Mouse (Mus musculus): ENCODE measurements around the gene Nup85.
A peak's percentile ranks its signal among the peaks of the same experiment; 100 is the strongest.

Gene Nup85

DNA sequence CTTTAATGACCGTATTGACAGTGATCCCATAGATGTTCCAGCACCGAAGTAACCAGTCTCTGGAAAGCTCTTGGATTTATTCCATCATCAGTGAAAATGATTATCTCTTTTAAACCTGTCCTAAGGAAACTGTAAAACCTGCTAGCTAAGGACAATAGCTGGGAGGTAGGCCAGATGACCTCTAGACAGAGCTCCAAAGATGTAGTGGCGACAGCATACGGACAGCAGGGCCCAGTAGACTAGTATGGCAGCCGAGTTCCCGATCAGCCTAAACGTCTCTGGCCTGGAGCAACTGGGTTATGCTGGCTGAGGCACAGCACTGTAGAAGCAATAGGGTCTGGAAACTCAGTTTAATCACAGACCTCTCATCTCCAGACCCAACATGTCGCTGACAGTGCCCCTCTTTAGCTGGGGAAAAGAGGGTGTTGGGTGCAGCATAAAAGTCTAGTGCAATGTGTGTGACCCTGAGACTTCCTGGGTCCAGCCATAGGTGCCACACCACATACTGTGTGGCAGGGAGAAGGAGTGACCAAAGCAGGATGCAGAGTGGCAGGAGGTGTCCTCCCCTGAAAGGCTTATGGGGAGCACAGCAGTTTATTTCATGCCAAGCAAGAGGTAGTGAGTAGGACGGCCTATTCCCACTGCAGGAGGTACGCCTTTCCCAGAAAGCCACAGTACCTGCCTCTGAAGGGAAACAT is 20.3 kb downstream of the Nup85 start:
- DNase-seq (ENCODE audit: low spot score) = no peak

DNA sequence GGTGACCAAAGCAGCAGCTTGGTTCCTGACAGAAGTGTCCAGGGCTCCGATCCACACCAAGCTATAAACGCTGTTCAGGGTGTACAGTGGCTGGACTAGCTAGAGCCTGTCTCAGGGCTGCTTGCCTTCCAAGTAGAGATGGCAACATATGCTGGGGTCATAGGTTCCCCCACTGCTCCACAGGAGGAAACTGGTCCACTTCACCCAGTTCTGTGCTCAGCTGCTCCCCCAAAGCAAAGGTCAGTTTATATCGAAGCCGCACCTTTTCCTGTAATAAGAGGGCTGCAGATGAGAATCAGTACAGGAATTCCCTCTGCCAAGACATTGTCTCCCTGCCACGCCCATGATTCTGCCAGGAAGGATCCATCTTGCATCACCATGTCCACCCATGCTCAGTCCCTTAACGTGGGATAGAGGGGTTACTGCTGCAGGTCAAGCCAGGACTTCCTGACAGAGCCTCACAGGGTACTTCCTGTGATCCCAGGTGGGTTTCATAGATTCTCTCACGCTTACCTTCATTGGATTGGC is 21.4 kb downstream of the Nup85 start:
- no peak for DNase-seq (ENCODE audit: low spot score)

DNA sequence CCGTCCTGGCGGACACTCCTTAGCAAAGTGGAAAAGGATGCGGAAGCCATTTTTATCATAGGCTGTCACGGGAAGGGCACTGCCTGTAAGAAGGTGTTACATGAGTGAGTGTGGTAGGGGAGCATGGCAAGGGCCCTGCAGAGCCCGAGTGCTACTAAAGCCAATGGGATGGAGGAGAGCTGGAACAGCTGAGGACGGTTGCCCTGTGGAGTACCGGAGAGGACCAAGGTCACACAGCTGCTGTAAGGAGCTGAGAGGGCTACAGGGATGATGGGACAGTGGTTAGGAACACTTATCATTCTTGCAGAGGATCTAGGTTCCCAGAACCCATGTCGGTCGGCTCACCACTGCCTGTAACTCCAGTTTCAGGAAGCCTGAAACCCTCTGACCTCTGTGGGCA is 22.2 kb downstream of the Nup85 start:
- DNase-seq (ENCODE audit: low spot score) = no peak

DNA sequence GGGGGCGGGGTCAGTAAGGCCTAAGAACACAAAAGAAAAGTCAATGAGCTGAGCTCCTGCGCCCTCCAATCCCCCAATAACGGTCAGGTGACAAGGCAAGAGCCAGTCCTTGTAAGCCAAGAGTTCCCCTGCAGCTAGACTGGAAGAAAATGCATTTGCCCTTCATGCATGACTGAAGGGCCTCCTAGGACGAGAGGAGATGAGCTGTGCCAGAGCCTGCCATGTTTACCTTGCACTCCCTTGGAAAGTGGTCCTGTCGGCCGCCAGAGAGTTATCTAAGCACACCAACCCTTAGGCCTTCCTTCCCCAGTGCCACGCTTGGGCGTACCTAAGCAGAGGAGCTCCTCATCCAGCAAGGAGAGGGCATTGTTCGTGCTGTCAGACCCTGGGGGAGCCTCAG is 23.8 kb downstream of the Nup85 start:
- no peak for DNase-seq (ENCODE audit: low spot score)

DNA sequence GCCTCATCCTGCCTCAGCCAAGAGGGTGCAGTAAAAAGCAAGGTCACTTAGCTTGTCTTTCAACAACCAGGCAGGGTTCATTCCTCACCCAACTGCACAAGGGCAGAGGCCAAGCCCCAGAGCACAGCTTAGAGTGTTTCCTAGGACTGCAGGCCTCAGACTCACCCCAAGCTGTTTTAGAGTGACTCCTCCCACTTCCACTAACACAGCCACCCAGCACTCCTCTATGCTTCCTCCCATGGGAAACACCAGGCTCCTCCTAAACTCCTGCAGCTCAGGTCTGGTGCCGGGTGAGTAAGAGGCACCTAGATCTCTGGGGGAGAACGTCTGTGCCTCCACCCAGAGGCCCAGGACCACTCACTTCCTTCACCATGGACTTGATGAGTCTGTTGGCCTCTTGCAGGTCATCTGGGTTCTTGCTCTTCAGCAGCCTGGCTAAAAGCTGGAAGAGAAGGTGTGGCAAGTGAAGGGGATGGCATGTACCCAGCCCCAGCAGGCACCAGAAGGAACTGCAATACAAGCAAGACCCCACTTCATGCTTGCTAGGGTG is 26.4 kb downstream of the Nup85 start:
- no peak for DNase-seq (ENCODE audit: low spot score)

DNA sequence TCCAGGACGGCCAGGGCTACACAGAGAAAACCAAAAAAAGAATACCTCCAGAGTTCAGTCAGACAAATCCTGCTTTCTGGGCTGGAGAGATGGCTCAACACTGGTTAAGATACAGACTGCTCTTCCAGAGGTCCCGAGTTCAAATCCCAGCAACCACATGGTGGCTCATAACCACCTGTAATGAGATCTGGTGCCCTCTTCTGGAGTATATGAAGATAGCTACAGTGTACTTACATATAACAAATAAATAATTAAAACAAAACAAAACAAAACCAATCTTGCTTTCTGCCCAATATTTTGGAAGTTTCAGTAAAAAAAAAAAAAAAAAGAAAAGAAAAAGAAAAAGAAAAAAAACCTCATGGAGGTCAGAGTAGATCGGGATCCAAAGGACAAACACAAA is 31.0 kb downstream of the Nup85 start:
- no peak for DNase-seq (ENCODE audit: low spot score)

DNA sequence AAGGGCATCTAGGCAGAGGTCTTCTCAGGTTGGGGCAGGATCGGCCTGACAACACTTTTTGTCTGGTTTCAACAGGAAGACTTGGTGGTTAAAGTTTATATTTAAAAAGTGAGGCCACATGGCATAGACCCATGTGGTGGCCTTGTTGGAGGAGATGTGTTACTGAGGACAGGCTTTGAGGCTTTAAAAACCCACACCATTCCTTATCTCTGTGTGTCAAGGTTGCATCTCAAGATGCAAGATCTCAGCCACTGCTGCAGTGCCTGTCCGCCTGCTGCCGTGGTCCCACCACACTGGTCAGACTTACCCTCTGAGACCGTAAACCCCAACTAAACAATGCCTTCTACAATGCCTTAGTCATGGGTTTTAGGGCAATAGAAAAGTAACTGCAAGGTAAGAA is 34.1 kb downstream of the Nup85 start:
- no peak for DNase-seq (ENCODE audit: low spot score)

DNA sequence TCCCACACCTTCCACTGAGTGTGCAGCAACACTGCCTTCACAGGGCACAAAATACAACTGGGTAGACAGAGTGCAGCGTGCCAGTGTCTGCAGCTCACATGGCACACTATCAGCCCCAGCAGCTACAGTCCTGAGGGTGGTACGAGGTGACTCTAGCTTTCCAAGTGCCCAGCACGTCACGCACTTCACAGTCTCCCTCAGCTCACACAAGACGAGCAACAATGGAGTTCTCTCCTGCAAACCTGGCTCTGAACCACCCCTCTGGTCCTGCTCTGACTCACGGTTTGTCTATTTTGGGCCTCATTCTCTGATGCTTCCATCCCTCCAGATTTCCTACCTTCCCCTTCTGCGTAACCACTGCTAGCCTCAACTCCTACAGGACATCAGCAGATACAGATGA is 35.5 kb downstream of the Nup85 start:
- DNase-seq (ENCODE audit: low spot score) = no peak

DNA sequence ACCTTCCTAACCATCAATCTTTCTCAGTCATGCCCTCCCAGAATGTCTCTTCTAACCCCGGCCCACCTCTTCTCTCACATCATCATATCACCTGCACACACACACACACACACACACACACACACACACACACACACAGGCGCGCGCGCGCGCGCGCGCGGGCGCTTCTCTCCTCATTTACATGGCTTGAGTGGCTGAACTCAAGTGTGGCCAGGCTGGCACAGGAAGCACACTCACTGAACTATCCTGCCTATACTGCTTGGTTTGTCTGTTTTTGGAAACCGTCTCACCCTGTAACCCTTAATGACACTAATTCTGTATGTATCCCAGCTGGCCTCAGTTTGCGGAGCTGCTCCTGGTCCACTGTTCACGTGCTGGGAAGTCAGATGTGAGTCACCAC is 36.5 kb downstream of the Nup85 start:
- DNase-seq (ENCODE audit: low spot score) = no peak

DNA sequence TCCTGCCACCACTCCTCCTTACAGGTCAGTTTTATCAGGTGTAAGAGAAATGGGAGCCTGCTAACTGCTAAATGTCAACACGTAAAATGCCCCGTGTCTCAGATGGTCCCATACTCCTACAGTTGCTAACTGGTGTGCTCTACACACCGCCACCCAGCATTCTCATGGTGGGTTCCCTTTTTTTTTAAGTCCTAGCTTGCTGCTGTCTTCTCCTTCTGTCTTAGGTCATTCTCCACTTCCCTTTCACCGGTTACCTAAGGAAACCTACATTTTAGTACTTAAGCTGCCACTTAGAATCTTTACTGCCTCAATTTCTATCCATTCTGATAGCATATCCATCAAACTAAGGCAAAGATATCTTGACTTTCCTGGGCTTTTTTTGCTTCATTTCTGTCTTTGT is 36.9 kb downstream of the Nup85 start:
- no peak for DNase-seq (ENCODE audit: low spot score)

DNA sequence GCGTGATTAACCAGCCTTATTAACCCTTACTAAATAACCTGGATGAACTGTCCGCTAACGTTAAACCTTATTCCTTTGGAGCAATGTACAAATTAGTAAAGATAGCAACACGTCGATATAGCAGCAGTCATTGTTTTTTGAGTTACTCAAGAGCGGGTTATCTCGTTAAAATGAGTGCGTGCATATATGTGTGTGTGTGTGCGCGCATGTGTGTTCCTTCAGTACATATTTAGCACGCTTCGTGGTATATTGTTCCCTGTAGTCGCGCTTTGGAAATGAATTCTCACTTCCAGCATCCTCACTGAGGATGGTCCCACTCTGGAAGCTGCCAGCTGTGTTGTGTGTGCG is 38.9 kb downstream of the Nup85 start:
- DNase-seq (ENCODE audit: low spot score) = peak; percentile 14

DNA sequence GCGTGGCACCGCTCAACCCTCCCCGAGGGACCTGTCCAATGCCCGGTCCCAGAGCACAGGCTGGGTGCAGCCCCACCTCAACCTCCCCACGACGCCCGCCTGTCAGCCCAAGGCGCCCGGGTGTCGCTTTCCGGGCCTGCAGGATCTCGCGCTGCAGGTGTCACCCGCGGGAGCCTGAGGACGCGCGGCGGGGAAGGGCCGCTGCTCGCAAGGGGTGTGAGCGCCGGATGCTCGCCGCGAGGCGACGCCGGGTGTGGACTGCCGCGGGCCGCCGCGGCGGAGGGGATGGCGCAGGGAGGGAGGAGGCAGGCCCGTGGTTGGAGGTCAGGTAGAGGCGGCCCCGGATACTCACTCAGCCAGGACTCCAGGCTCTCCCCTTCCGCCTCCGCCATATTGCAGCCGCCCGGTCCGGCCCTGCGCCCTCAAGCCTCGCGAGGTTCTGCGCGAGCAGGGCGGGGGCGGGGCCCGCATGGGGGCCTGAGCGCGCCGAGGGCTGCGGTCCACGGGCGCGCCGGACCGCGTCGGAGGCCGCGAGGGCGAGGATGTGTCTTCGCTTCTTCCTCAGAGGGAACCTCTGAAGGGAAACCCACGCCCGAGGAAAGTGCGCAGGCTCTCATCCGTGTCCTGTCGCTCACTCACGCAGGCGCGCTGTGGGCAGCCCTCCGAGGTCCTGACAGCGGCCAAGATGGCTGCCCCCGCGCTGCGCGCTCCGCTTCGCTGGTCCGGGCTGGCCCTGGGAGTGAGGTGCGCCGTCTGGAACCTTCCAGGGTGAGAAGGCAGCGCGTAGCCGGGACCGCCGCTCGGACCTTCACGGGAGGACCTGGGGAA is 39.5 kb downstream of the Nup85 start, which contains the start of the genes Mrps7 and Gga3:
Gene Mrps7, plus strand, starts transcription at position 450 of the 828 bp plus-strand sequence.
Gene Gga3, minus strand, starts transcription at position 576 of the 828 bp plus-strand sequence.
- DNase-seq (ENCODE audit: low spot score) = peak; percentile 85

DNA sequence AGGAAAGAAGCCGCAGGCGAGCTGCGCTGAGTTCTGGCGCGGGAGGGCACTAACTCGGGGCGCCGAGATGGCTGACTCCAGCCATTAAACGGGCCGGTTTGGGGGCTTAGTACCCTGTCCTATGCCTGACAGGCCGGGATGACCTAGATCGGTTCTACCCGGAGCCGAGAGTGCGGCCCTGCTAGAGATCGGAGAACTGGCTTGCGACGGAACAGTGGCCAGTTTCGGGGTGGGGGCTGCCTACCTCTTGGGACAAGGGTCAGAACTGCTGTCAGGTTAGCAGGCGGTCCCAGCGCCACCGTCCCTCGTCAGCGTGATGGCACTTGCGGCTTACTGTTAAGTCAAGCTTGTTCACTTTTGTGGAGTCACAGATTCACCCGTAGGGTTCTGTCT is 40.1 kb downstream of the Nup85 start:
- DNase-seq (ENCODE audit: low spot score) = peak; percentile 50

DNA sequence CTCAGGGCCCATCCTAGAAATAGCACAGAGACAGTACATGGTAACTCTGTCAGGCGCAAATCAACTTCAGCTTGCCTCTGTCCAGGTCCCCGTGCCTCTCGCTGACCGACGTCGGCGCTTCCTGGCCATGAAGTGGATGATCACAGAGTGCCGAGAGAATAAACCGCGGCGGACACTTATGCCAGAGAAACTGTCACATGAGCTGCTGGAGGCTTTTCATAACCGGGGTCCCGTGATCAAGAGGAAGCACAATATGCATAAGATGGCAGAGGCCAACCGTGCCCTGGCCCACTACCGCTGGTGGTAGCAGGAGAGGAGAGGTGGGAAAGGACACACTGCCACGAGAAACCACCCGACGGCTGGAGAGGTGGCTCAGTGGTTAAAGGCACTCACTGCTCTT is 42.5 kb downstream of the Nup85 start:
- DNase-seq (ENCODE audit: low spot score) = no peak

DNA sequence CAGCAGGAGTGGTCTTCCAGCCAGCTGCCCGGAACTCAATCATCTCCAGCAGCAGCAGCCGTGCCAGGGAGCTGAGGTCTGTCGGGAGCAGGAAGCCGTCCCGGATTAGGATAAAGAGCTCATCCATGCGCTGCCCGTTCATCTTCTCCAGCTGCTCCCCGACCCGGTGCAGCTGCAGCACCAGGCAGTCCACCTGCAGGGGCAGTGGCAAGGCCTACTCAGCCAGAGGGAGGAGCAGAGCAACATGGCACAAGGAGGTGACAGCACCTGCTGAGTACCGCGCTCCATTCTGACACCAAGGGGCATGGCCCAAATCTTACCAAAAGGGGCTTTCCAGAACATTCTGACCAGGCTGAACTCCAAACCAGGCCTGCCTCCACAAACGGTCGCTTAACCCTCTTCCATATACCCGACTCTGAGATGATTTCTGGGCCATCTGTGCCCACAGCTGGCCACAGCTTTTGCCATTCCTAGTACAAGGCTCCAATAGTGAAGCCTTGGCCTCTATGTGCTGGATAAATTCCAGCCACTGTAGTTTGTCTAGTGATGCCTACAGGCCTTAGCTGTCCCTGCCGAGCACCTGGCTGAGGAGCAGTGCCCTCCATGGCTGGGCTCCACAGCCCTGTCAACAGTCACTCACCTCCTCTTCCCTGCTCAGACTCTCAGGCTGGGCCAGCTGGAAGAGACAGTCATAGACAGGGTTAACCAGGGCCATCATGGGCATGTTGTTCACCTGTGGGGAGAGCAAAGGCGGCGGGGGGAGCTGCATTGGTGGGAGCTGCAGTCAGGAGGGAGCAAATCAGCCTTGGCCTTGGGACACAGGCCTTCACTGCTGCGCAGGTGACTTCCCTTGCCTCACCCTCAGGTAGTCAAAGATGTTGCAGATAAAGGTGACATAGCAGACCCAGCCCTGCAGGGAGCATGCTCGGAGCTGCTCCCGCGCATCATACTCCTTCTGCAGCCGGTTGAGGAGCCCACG is 44.5 kb downstream of the Nup85 start:
- no peak for DNase-seq (ENCODE audit: low spot score)

DNA sequence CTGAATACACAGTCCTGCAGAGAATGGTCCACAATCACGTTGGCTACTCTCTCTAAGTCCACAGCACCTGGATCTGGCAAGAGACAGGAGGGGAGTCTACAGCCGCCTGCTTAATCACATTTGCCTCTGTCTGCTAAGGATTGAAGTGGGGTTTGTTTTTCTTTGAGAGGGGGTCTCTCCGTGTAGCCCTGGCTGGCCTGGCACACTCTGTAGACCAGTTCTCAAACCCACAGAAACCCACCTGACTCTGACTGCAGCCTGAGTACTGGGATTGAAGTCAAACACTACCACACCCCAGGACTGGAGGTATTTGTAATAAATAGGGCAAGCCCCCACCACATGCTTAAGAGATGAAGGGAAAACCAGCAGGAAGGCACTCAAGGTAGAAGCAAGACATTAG is 45.3 kb downstream of the Nup85 start:
- no peak for DNase-seq (ENCODE audit: low spot score)

DNA sequence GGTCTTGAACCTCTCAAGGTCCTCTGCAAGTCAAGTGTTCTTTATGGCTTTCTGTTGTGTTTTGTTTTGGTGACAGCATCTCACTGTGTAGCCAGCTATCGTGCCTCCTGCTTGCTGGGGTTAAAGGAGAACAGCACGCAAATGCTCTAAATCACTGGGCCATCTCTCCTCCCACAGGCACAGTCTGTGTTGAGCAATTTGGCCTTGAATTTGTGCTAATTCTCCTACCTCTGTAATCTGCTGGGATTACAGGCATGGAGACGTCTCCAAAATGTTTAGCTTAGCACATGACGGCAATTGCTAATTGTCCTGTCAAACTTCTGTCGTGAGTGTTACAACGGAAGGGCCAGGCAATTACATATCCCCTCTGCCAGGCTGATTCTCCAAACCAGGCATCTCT is 46.9 kb downstream of the Nup85 start:
- no peak for DNase-seq (ENCODE audit: low spot score)

DNA sequence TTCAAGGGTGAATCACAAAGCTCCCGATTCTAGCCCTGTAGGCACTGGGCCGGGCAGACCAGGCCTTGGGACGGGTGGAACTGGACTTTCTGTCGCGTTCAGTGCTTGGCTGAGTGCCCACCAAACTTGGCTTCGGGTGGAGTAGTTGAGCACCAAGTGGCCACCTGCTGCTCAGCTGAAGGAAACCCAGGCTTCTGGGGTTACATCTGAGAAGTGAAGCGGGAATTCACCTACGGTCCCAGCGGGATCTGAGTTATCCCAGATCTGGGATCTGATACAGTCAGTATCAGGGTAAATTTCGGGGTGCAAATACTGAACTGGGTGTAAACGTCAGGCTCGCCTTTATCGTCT is 47.8 kb downstream of the Nup85 start:
- DNase-seq (ENCODE audit: low spot score) = peak; percentile 42

DNA sequence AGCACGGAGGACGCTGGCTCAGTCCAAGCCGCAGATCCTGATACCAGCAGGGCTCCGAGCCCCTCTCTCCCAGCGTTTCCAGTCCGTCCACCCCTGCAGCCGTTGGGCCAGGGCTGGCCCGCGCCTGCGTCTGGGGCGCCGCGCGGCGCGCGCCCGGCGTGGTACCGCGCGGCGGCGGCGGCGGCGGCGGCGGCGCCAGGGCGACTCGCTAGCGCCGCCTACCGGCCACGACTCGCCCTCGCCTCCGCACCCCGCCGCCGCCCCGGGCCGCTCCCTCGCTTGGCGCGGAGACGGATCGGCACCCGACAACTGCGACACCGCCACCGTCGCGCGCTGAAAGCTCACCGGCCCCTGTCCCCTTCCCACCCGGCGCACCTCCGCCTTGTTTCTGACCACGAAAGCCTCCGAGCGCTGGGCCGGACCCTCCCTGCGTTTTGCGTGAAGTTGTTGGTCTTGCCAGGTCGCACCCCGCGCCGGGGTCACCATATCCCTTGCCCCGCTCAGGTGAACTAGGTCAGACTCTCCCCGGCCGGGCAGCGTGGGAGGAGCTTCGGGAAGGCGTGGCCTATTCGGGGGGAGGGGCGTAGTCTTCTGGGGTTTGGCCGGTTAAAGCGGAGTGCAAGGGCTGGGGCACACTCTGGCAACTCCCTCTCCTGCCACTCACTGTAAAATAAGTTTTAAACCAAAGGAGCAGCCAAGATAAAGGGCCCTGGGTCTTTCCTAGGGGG is 48.3 kb downstream of the Nup85 start, which contains the start of gene Mif4gd:
Gene Mif4gd, minus strand, starts transcription at position 560 of the 728 bp plus-strand sequence.
- DNase-seq (ENCODE audit: low spot score) = peak; percentile 87

DNA sequence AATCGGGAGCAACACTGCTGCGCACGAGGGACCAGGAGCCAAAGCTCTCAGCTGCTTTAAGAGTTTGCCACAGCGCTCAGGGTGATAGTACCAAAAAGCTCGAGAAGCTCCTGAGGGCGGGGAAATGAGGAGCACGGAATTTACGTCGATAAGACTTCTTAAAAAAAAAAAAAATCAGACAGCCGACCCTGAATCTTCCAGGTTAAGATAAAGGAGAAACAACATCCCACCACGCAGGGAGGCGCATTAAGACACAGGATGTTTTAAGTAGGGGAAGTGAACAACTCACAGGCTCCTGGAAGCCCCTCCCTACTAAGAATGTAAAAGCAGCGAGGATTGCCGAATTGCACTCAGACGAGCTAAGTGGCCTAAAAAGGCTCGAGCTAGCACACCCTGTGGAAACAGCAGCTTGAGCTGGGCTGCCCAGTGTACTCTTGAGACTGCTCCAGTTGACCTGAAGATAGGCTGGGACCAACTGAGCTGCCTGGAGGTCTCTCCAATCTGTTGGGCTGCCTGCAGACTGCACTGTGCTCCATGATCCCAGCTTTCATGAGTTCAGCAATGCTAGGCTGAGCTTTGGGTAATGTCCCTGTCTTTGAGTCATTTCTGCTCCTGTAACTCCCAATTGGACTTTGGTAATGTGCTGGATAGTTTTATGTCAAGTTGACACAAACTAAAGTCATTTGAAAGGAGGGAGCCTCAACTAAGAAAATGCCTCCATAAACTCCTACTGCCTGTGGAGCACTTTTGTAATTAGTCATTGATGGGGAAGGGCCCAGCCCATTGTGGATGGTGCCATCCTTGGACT is 49.1 kb downstream of the Nup85 start:
- no peak for DNase-seq (ENCODE audit: low spot score)

Measured in embryo, embryonic 10 days (tissue).